20 mouse cellular contexts compared by ENCODE assay signal in the genomic region with DNA sequence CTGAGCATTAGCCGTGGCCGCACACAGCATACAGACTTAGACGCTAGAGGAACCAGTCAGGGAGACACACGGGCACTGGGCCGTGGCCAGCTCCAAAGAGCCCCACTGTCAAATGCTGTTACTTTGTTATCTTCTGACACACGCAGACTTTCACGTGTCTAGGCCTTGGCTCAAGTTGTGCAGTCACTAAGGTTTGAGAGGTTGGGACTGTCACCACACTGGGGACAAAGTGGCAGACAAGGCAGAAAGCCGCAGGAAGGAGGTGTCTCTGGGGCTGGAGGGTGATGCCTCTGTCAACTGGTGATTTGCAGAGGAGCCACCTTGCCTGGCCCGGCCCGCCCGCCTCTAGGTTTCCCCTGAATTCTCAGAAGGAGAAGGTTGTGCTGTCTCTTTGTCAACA. TPM values are rescaled to one million over a fixed set of nuclear protein-coding genes. Genes with fewer than 3 reads are reported as not detected.
"Had no signal": no experiment of that assay in that cellular context is flagged by ENCODE, and none has a peak within 500 bp of the region (broad histone marks: within the 10 kb centered on the region; RNA-seq: fewer than 3 reads in every experiment).

No protein-coding gene starts in this region.

- H3K9ac ChIP-seq: limb, embryonic 13.5 days; liver, embryonic 12.5 days; liver, embryonic 15.5 days; lung, embryonic 15.5 days; midbrain, embryonic 13.5 days had no signal

- H3K27me3 ChIP-seq: limb, embryonic 13.5 days; liver, embryonic 12.5 days; liver, embryonic 15.5 days; midbrain, embryonic 13.5 days had no signal

- H3K4me2 ChIP-seq: limb, embryonic 13.5 days; liver, embryonic 12.5 days; liver, embryonic 15.5 days; lung, embryonic 15.5 days; midbrain, embryonic 13.5 days had no signal

- ATAC-seq: liver, embryonic 12.5 days; midbrain, embryonic 13.5 days; midbrain, embryonic 16.5 days had no signal

- H3K4me1 ChIP-seq: limb, embryonic 13.5 days; megakaryocyte, embryonic 14.5 days had no signal

- H3K36me3 ChIP-seq: limb, embryonic 10.5 days; limb, embryonic 13.5 days; liver, embryonic 12.5 days; liver, embryonic 15.5 days; lung, embryonic 15.5 days; midbrain, embryonic 10.5 days; midbrain, embryonic 13.5 days had no signal

- H3K4me3 ChIP-seq: layer of hippocampus, adult 2 months; limb, embryonic 10.5 days; limb, embryonic 13.5 days; liver, embryonic 12.5 days; liver, embryonic 15.5 days; lung, embryonic 15.5 days; megakaryocyte, embryonic 14.5 days; midbrain, embryonic 10.5 days; midbrain, embryonic 13.5 days had no signal

- DNase-seq: kidney, postnatal 14 days; layer of hippocampus, adult 9-11 months; liver; lung, adult 18-20 months; lung, postnatal 10 days; lung, postnatal 36 days; right cerebral cortex, adult 18-20 months; right cerebral cortex, postnatal 14 days; right cerebral cortex, postnatal 4 days; thymus, postnatal 25 days had no signal

- H3K27ac ChIP-seq: layer of hippocampus, adult 2 months; limb, embryonic 13.5 days; liver, embryonic 12.5 days; liver, embryonic 15.5 days; lung, embryonic 15.5 days; midbrain, embryonic 10.5 days; midbrain, embryonic 13.5 days had no signal

- H3K9me3 ChIP-seq: limb, embryonic 10.5 days; limb, embryonic 13.5 days; liver, embryonic 12.5 days; liver, embryonic 15.5 days; lung, embryonic 15.5 days; midbrain, embryonic 10.5 days; midbrain, embryonic 13.5 days had no signal

RNA-seq across cellular contexts. Expression of a gene that starts 24.8 kb away (rescaled TPM):
- polyA plus RNA-seq: liver, embryonic 12.5 days had no signal
